Mouse (Mus musculus): ENCODE results near the gene Man1b1. TPM values are rescaled to one million over a fixed set of nuclear protein-coding genes. Genes with fewer than 3 reads are reported as not detected.

Gene Man1b1
- polyA plus RNA-seq, 1 experiment from 2014 or later, result 50.3 TPM

GRCm38 (mm10) chr2:25311491-25311891 lies 20.6 kb upstream of the Man1b1 start:
- no peaks in the 10 kb centered on the region for H3K4me1 ChIP-seq
- H3K27me3 ChIP-seq (replicated peaks), result peaks cover 96% of the 10 kb centered on the region
- peaks cover 22% of the 10 kb centered on the region; the same call in 1 of the 2 replicates for H3K36me3 ChIP-seq (replicated peaks)
- H3K9me3 ChIP-seq, result no peaks in the 10 kb centered on the region
- H3K9ac ChIP-seq, result no peak overlapping the region
- no peak overlapping the region for H3K4me3 ChIP-seq
- H3K27ac ChIP-seq, result no peak overlapping the region
- no peak overlapping the region for H3K4me2 ChIP-seq
- 0 out of 2 replicates have a peak, but pooled peaks have one; percentile 25 for ATAC-seq (replicated peaks)
- WGBS, result 8% methylated on average over 11 of the region's 11 CpGs

- peak; percentile 74 for ATAC-seq (replicated peaks)
- H3K4me3 ChIP-seq, result peak overlapping the region; percentile 53
- peak overlapping the region; percentile 65 for H3K9ac ChIP-seq
- peaks cover 53% of the 10 kb centered on the region for H3K27me3 ChIP-seq (replicated peaks)
- H3K36me3 ChIP-seq (replicated peaks), result peaks cover 1% of the 10 kb centered on the region; the same call in 1 of the 2 replicates
- no peaks in the 10 kb centered on the region for H3K9me3 ChIP-seq
- peak overlapping the region; percentile 61 for H3K4me2 ChIP-seq
- peak overlapping the region; percentile 82 for H3K27ac ChIP-seq
- peaks cover 24% of the 10 kb centered on the region for H3K4me1 ChIP-seq
- 5% methylated on average over 31 of the region's 31 CpGs for WGBS
Measured at GRCm38 (mm10) chr2:25318119-25318966, 13.8 kb upstream of the Man1b1 start.

GRCm38 (mm10) chr2:25318971-25319773 lies 13.0 kb upstream of the Man1b1 start, which contains the start of gene Grin1:
Gene Grin1, minus strand, starts transcription at chr2:25319187.
- Histone ChIP-seq H3K4me1 (peaks cover 24% of the 10 kb centered on the region), H3K27me3 (replicated peaks) (peaks cover 45% of the 10 kb centered on the region), H3K27ac (peak within 1 kb of the TSS; percentile 82), H3K36me3 (replicated peaks) (no peaks in the 10 kb centered on the region), H3K4me2 (peak within 1 kb of the TSS; percentile 61), H3K4me3 (peak within 1 kb of the TSS; percentile 53), H3K9ac (peak within 1 kb of the TSS; percentile 65), H3K9me3 (no peaks in the 10 kb centered on the region)
- ATAC-seq (replicated peaks), result peak; percentile 87
- 8% methylated on average over 58 of the region's 58 CpGs for WGBS

- ATAC-seq (replicated peaks), result no peak
- WGBS, result 41% methylated on average over 2 of the region's 2 CpGs
- no peak overlapping the region for H3K9ac ChIP-seq
- no peaks in the 10 kb centered on the region for H3K36me3 ChIP-seq (replicated peaks)
- H3K4me3 ChIP-seq, result no peak overlapping the region
- H3K27me3 ChIP-seq (replicated peaks), result peaks cover 36% of the 10 kb centered on the region
- H3K4me1 ChIP-seq, result peaks cover 24% of the 10 kb centered on the region
- H3K4me2 ChIP-seq, result no peak overlapping the region
- H3K27ac ChIP-seq, result no peak overlapping the region
- H3K9me3 ChIP-seq, result no peaks in the 10 kb centered on the region
Measured at GRCm38 (mm10) chr2:25320084-25320483, 12.1 kb upstream of the Man1b1 start.

GRCm38 (mm10) chr2:25326036-25326435 lies 6.1 kb upstream of the Man1b1 start:
- Histone ChIP-seq H3K36me3 (replicated peaks) (no peaks in the 10 kb centered on the region), H3K4me2 (no peak overlapping the region), H3K27me3 (replicated peaks) (peaks cover 6% of the 10 kb centered on the region), H3K4me1 (peaks cover under 1% of the 10 kb centered on the region; the same call in 1 of the 2 replicates), H3K9me3 (no peaks in the 10 kb centered on the region), H3K9ac (no peak overlapping the region), H3K4me3 (no peak overlapping the region), H3K27ac (no peak overlapping the region)
- ATAC-seq (replicated peaks), result no peak
- WGBS, result 76% methylated on average over 2 of the region's 2 CpGs

- 37% methylated on average over 7 of the region's 7 CpGs for WGBS
Measured at GRCm38 (mm10) chr2:25328440-25328839, 3.7 kb upstream of the Man1b1 start.

GRCm38 (mm10) chr2:25331470-25331869 lies 668 bp upstream of the Man1b1 start:
- H3K4me1 ChIP-seq, result peaks cover 33% of the 10 kb centered on the region
- H3K27ac ChIP-seq, result no peak overlapping the region
- no peak overlapping the region for H3K9ac ChIP-seq
- peak overlapping the region; percentile 68 for H3K4me3 ChIP-seq
- no peaks in the 10 kb centered on the region for H3K9me3 ChIP-seq
- H3K27me3 ChIP-seq (replicated peaks), result no peaks in the 10 kb centered on the region
- H3K4me2 ChIP-seq, result peak overlapping the region; percentile 73
- H3K36me3 ChIP-seq (replicated peaks), result peaks cover 22% of the 10 kb centered on the region; the same call in 1 of the 2 replicates
- 63% methylated on average over 9 of the region's 9 CpGs for WGBS
- ATAC-seq (replicated peaks), result no peak

More at GRCm38 (mm10) chr2:25328440-25328839, 3.7 kb upstream of the Man1b1 start:
- Histone ChIP-seq H3K4me3 (no peak overlapping the region), H3K27ac (no peak overlapping the region), H3K36me3 (replicated peaks) (no peaks in the 10 kb centered on the region), H3K4me1 (peaks cover 15% of the 10 kb centered on the region), H3K27me3 (replicated peaks) (no peaks in the 10 kb centered on the region), H3K4me2 (no peak overlapping the region), H3K9ac (no peak overlapping the region), H3K9me3 (no peaks in the 10 kb centered on the region)
- ATAC-seq (replicated peaks), result no peak

GRCm38 (mm10) chr2:25333569-25333968 lies 1.4 kb downstream of the Man1b1 start:
- peaks cover 42% of the 10 kb centered on the region for H3K36me3 ChIP-seq (replicated peaks)
- H3K4me2 ChIP-seq, result peak overlapping the region; percentile 85
- 83% methylated on average over 2 of the region's 2 CpGs for WGBS
- no peak for ATAC-seq (replicated peaks)
- H3K9me3 ChIP-seq, result no peaks in the 10 kb centered on the region
- peak overlapping the region; percentile 68 for H3K4me3 ChIP-seq
- no peak overlapping the region for H3K27ac ChIP-seq
- no peaks in the 10 kb centered on the region for H3K27me3 ChIP-seq (replicated peaks)
- H3K4me1 ChIP-seq, result peaks cover 33% of the 10 kb centered on the region
- H3K9ac ChIP-seq, result peak overlapping the region; percentile 73; the same call in 1 of the 2 replicates

- Histone ChIP-seq H3K27ac (no peak overlapping the region), H3K4me1 (peaks cover 20% of the 10 kb centered on the region), H3K4me3 (no peak overlapping the region), H3K4me2 (no peak overlapping the region), H3K27me3 (replicated peaks) (no peaks in the 10 kb centered on the region), H3K36me3 (replicated peaks) (peaks cover 76% of the 10 kb centered on the region), H3K9me3 (no peaks in the 10 kb centered on the region), H3K9ac (no peak overlapping the region)
- ATAC-seq (replicated peaks), result no peak
- 92% methylated on average over 6 of the region's 6 CpGs for WGBS
Measured at GRCm38 (mm10) chr2:25338303-25338702, 6.2 kb downstream of the Man1b1 start.

GRCm38 (mm10) chr2:25348162-25348561 lies 16.0 kb downstream of the Man1b1 start:
- no peak for ATAC-seq (replicated peaks)
- H3K27me3 ChIP-seq (replicated peaks), result no peaks in the 10 kb centered on the region
- no peak overlapping the region for H3K4me2 ChIP-seq
- peaks cover 80% of the 10 kb centered on the region for H3K36me3 ChIP-seq (replicated peaks)
- H3K4me1 ChIP-seq, result no peaks in the 10 kb centered on the region
- no peak overlapping the region for H3K27ac ChIP-seq
- no peaks in the 10 kb centered on the region for H3K9me3 ChIP-seq
- 96% methylated on average over 7 of the region's 7 CpGs for WGBS
- no peak overlapping the region for H3K9ac ChIP-seq
- no peak overlapping the region for H3K4me3 ChIP-seq

GRCm38 (mm10) chr2:25349499-25349898 lies 17.4 kb downstream of the Man1b1 start:
- Histone ChIP-seq H3K27me3 (replicated peaks) (no peaks in the 10 kb centered on the region), H3K36me3 (replicated peaks) (peaks cover 68% of the 10 kb centered on the region), H3K9ac (no peak overlapping the region), H3K4me2 (no peak overlapping the region), H3K9me3 (no peaks in the 10 kb centered on the region), H3K4me1 (no peaks in the 10 kb centered on the region), H3K4me3 (no peak overlapping the region), H3K27ac (no peak overlapping the region)
- ATAC-seq (replicated peaks), result no peak
- WGBS, result 95% methylated on average over 4 of the region's 4 CpGs

GRCm38 (mm10) chr2:25350701-25351100 lies 18.6 kb downstream of the Man1b1 start:
- 92% methylated on average over 3 of the region's 3 CpGs for WGBS
- Histone ChIP-seq H3K9ac (no peak overlapping the region), H3K4me2 (no peak overlapping the region), H3K9me3 (no peaks in the 10 kb centered on the region), H3K36me3 (replicated peaks) (peaks cover 56% of the 10 kb centered on the region), H3K27ac (no peak overlapping the region), H3K4me1 (peaks cover 10% of the 10 kb centered on the region), H3K27me3 (replicated peaks) (no peaks in the 10 kb centered on the region), H3K4me3 (no peak overlapping the region)
- ATAC-seq (replicated peaks), result no peak
